Mouse (Mus musculus) testis, adult 2 months (tissue): ENCODE measurements around the gene Zswim4. TPM values are rescaled to one million over a fixed set of nuclear protein-coding genes. Genes with fewer than 3 reads are reported as not detected.

Experiments used
- H3K27ac ChIP-seq: fragments of 200-500 bp; 2 replicates; pipeline ENCODE4 v1.5.1; 2012; ENCODE audit warnings: low read depth, low read length; ENCODE audit not compliant: control insufficient read depth, insufficient read depth
- H3K27me3 ChIP-seq: fragments of 200-500 bp; 2 replicates; pipeline ENCODE4 v1.6.1; 2012; ENCODE audit warnings: mild to moderate bottlenecking, low read length, moderate library complexity; ENCODE audit not compliant: control insufficient read depth, insufficient read depth
- H3K36me3 ChIP-seq: fragments of 200-500 bp; 2 replicates; pipeline ENCODE4 v1.6.1; 2012; ENCODE audit warnings: mild to moderate bottlenecking, low read length; ENCODE audit not compliant: control insufficient read depth, insufficient read depth
- H3K4me1 ChIP-seq: fragments of 200-500 bp; 2 replicates; pipeline ENCODE4 v1.6.1; 2012; ENCODE audit warnings: low read length; ENCODE audit not compliant: control insufficient read depth, insufficient read depth
- H3K4me3 ChIP-seq: fragments of 200-500 bp; 2 replicates; pipeline ENCODE4 v1.5.1; 2012; ENCODE audit warnings: low read depth, mild to moderate bottlenecking, low read length, moderate library complexity, mixed read lengths; ENCODE audit not compliant: control insufficient read depth
- CTCF ChIP-seq: fragments of 200-500 bp; IDR thresholded peaks from 2 replicates; pipeline ENCODE4 v1.5.1; 2012; ENCODE audit warnings: low read depth, mild to moderate bottlenecking, inconsistent platforms, low read length, moderate library complexity; ENCODE audit not compliant: control insufficient read depth, insufficient read depth, insufficient replicate concordance
- POLR2A ChIP-seq: fragments of 200-500 bp; IDR thresholded peaks from 2 replicates; pipeline ENCODE4 v1.6.1; 2012; ENCODE audit warnings: low read depth, mild to moderate bottlenecking, inconsistent platforms, low read length, moderate library complexity; ENCODE audit not compliant: control insufficient read depth
- polyA plus RNA-seq: library from polyadenylated mRNA; depleted of rRNA; stranded (reverse); fragments of >200 nt; gene quantifications from 2 replicates; pipeline ENCODE4 v1.2.3, GENCODE M21; 2012

Zswim4 gene
- polyA plus RNA-seq, 1 experiment: 16.9 TPM

- Histone ChIP-seq H3K36me3 (no peaks in the 10 kb centered on the region), H3K4me1 (peaks cover 7% of the 10 kb centered on the region), H3K4me3 (peak overlapping the region; percentile 30), H3K27ac (no peak overlapping the region), H3K27me3 (no peaks in the 10 kb centered on the region)
- TF ChIP-seq POLR2A: no peak
- TF ChIP-seq CTCF: peak; percentile 71
Measured at GRCm38 (mm10) chr8:84210167-84210791, 26.6 kb downstream of the Zswim4 start.

- Histone ChIP-seq H3K27ac (no peak overlapping the region; the same call in 1 of the 2 replicates), H3K4me1 (peaks cover 12% of the 10 kb centered on the region), H3K27me3 (no peaks in the 10 kb centered on the region), H3K4me3 (no peak overlapping the region), H3K36me3 (no peaks in the 10 kb centered on the region)
- TF ChIP-seq POLR2A: no peak
Measured at GRCm38 (mm10) chr8:84208381-84209380, 28.2 kb downstream of the Zswim4 start.

GRCm38 (mm10) chr8:84207811-84208210, 29.0 kb downstream of the Zswim4 start:
- Histone ChIP-seq H3K36me3 (no peaks in the 10 kb centered on the region), H3K27me3 (no peaks in the 10 kb centered on the region), H3K4me1 (peaks cover 16% of the 10 kb centered on the region), H3K4me3 (no peak overlapping the region), H3K27ac (peak overlapping the region; percentile 22; the same call in 1 of the 2 replicates)
- TF ChIP-seq CTCF (no peak), POLR2A (no peak)

- no peak overlapping the region for H3K4me3 ChIP-seq
- no peaks in the 10 kb centered on the region for H3K36me3 ChIP-seq
- H3K4me1 ChIP-seq: peaks cover 16% of the 10 kb centered on the region
- H3K27me3 ChIP-seq: no peaks in the 10 kb centered on the region
- TF ChIP-seq POLR2A (no peak), CTCF (no peak)
- no peak overlapping the region for H3K27ac ChIP-seq
Measured at GRCm38 (mm10) chr8:84206666-84207065, 30.2 kb downstream of the Zswim4 start.

- no peaks in the 10 kb centered on the region for H3K36me3 ChIP-seq
- H3K27ac ChIP-seq: no peak overlapping the region
- H3K27me3 ChIP-seq: no peaks in the 10 kb centered on the region
- TF ChIP-seq POLR2A (no peak), CTCF (no peak)
- peaks cover 21% of the 10 kb centered on the region for H3K4me1 ChIP-seq
- H3K4me3 ChIP-seq: no peak overlapping the region
Measured at GRCm38 (mm10) chr8:84205073-84205472, 31.8 kb downstream of the Zswim4 start.

GRCm38 (mm10) chr8:84203975-84204772, 32.7 kb downstream of the Zswim4 start:
- H3K4me3 ChIP-seq: peak overlapping the region; percentile 56
- H3K36me3 ChIP-seq: no peaks in the 10 kb centered on the region
- H3K27ac ChIP-seq: peak overlapping the region; percentile 86
- H3K27me3 ChIP-seq: no peaks in the 10 kb centered on the region
- no peak; the same call in 1 of the 2 replicates for TF ChIP-seq POLR2A
- no peak for TF ChIP-seq CTCF
- H3K4me1 ChIP-seq: peaks cover 25% of the 10 kb centered on the region
